Mouse (Mus musculus) 416B (cell line): Measurements from ENCODE around the gene Patj.
A peak's percentile ranks its signal among the peaks of the same experiment; 100 is the strongest.

ENCODE experiments used
- DNase-seq: peaks from one replicate; pipeline ENCODE4 v3.0.0; 2011; ENCODE audit warnings: low read depth

The Patj gene

GRCm38 (mm10) chr4:98444437-98445139 lies 49.0 kb downstream of the Patj start:
- peak; percentile 48 for DNase-seq

- no peak for DNase-seq
Observed at GRCm38 (mm10) chr4:98449564-98450263, 54.1 kb downstream of the Patj start.

GRCm38 (mm10) chr4:98450308-98450707 lies 54.7 kb downstream of the Patj start:
- no peak for DNase-seq

- no peak for DNase-seq
Observed at GRCm38 (mm10) chr4:98450829-98451228, 55.2 kb downstream of the Patj start.

- DNase-seq, result no peak
Observed at GRCm38 (mm10) chr4:98451259-98451658, 55.7 kb downstream of the Patj start.

GRCm38 (mm10) chr4:98452725-98453124 lies 57.1 kb downstream of the Patj start:
- no peak for DNase-seq

GRCm38 (mm10) chr4:98453231-98453630 lies 57.6 kb downstream of the Patj start:
- no peak for DNase-seq

- no peak for DNase-seq
Observed at GRCm38 (mm10) chr4:98455352-98455751, 59.8 kb downstream of the Patj start.

GRCm38 (mm10) chr4:98455910-98456309 lies 60.3 kb downstream of the Patj start:
- no peak for DNase-seq

- no peak for DNase-seq
Observed at GRCm38 (mm10) chr4:98461804-98462341, 66.3 kb downstream of the Patj start.

GRCm38 (mm10) chr4:98465476-98465875 lies 69.9 kb downstream of the Patj start:
- DNase-seq, result peak; percentile 36

- DNase-seq, result no peak
Observed at GRCm38 (mm10) chr4:98465886-98466285, 70.3 kb downstream of the Patj start.

- no peak for DNase-seq
Observed at GRCm38 (mm10) chr4:98471376-98471775, 75.8 kb downstream of the Patj start.

- no peak for DNase-seq
Observed at GRCm38 (mm10) chr4:98473491-98473890, 77.9 kb downstream of the Patj start.

- DNase-seq, result no peak
Observed at GRCm38 (mm10) chr4:98478005-98478404, 82.4 kb downstream of the Patj start.

GRCm38 (mm10) chr4:98486475-98486874 lies 90.9 kb downstream of the Patj start:
- DNase-seq, result no peak

- no peak for DNase-seq
Observed at GRCm38 (mm10) chr4:98486901-98487300, 91.3 kb downstream of the Patj start.

GRCm38 (mm10) chr4:98489386-98489785 lies 93.8 kb downstream of the Patj start:
- DNase-seq, result peak; percentile 5

GRCm38 (mm10) chr4:98498341-98498740 lies 102.8 kb downstream of the Patj start:
- DNase-seq, result no peak

GRCm38 (mm10) chr4:98500182-98500581 lies 104.6 kb downstream of the Patj start:
- DNase-seq, result peak; percentile 21

GRCm38 (mm10) chr4:98500875-98501274 lies 105.3 kb downstream of the Patj start:
- no peak for DNase-seq

GRCm38 (mm10) chr4:98504743-98505142 lies 109.2 kb downstream of the Patj start:
- DNase-seq, result no peak
